Mouse (Mus musculus) MEL (cell line): ENCODE data around the gene Fam122a. TPM values are rescaled to one million over a fixed set of nuclear protein-coding genes. Genes with fewer than 3 reads are reported as not detected.

Experiments used
- DNase-seq: peaks from one replicate; pipeline ENCODE4 v3.0.0; 2011; ENCODE audit warnings: low read depth, low spot score
- H3K27ac ChIP-seq: 2 replicates; pipeline ENCODE4 v1.5.1; 2012; ENCODE audit warnings: low read depth, mild to moderate bottlenecking, control low read depth, low read length, moderate library complexity; ENCODE audit not compliant: control insufficient read depth
- H3K27me3 ChIP-seq, 2 experiments: fragments of 150-350 bp in 1 of 2; sonication (generic) in 1 of 2; 2 replicates each; pipeline ENCODE4 v1.6.1; 2012; ENCODE audit warnings: low read length in 2 of 2, mild to moderate bottlenecking in 2 of 2, improper control_type of control experiment in 1 of 2, moderate library complexity in 1 of 2; ENCODE audit not compliant: insufficient read depth in 2 of 2, control insufficient read depth in 1 of 2
- H3K36me3 ChIP-seq, 2 experiments: 2 replicates each; pipeline ENCODE4 v1.6.1; 2012 to 2014; ENCODE audit warnings: low read length in 2 of 2, improper control_type of control experiment in 1 of 2, inconsistent platforms in 1 of 2, mild to moderate bottlenecking in 1 of 2; ENCODE audit not compliant: insufficient read depth in 2 of 2, control insufficient read depth in 1 of 2
- H3K4me1 ChIP-seq, 2 experiments: fragments of 150-350 bp in 1 of 2; sonication (generic) in 1 of 2; 2 replicates each; pipeline ENCODE4 v1.6.1; 2012; ENCODE audit warnings: low read length in 2 of 2, improper control_type of control experiment in 1 of 2, mild to moderate bottlenecking in 1 of 2; ENCODE audit not compliant: insufficient read depth in 2 of 2, control insufficient read depth in 1 of 2
- H3K4me3 ChIP-seq, 2 experiments: fragments of 150-350 bp in 1 of 2; sonication (generic) in 1 of 2; 2 replicates each; pipeline ENCODE4 v1.5.1; 2012; ENCODE audit warnings: low read depth in 2 of 2, low read length in 2 of 2, mild to moderate bottlenecking in 2 of 2, moderate library complexity in 2 of 2, control low read depth in 1 of 2, improper control_type of control experiment in 1 of 2; ENCODE audit not compliant: control insufficient read depth in 1 of 2, insufficient read depth in 1 of 2
- H3K79me2 ChIP-seq: 2 replicates; pipeline ENCODE4 v1.6.1; 2012; ENCODE audit warnings: mild to moderate bottlenecking, low read length, moderate library complexity; ENCODE audit not compliant: control insufficient read depth, poor library complexity, insufficient read depth
- H3K9ac ChIP-seq: 2 replicates; pipeline ENCODE4 v1.6.1; 2012; ENCODE audit warnings: low read depth, mild to moderate bottlenecking, control low read depth, low read length, moderate library complexity; ENCODE audit not compliant: control insufficient read depth, poor library complexity, severe bottlenecking
- H3K9me3 ChIP-seq: fragments of 150-350 bp; sonication (generic); replicated peaks from 2 replicates; pipeline ENCODE4 v1.6.1; 2012; ENCODE audit warnings: mild to moderate bottlenecking, low read length, improper control_type of control experiment, moderate library complexity; ENCODE audit not compliant: insufficient read depth
- CHD1 ChIP-seq: IDR thresholded peaks from 2 replicates; pipeline ENCODE4 v1.6.1; 2012; ENCODE audit warnings: low read depth, mild to moderate bottlenecking, inconsistent platforms, low read length, improper control_type of control experiment
- CHD2 ChIP-seq: IDR thresholded peaks from 2 replicates; pipeline ENCODE4 v1.6.1; 2011; ENCODE audit warnings: low read length, improper control_type of control experiment
- CTCF ChIP-seq, 3 experiments: IDR thresholded peaks in 2 of 3; conservative IDR thresholded peaks in 1 of 3; 2 replicates each; pipeline ENCODE4 v1.5.1; 2011 to 2012; ENCODE audit warnings: low read length in 3 of 3, low read depth in 2 of 3, mild to moderate bottlenecking in 2 of 3, improper control_type of control experiment in 1 of 3, inconsistent platforms in 1 of 3, mixed read lengths in 1 of 3, moderate library complexity in 1 of 3; ENCODE audit not compliant: control insufficient read depth in 1 of 3, insufficient read depth in 1 of 3, poor library complexity in 1 of 3, severe bottlenecking in 1 of 3
- E2F4 ChIP-seq: IDR thresholded peaks from 2 replicates; pipeline ENCODE4 v1.6.1; 2011; ENCODE audit warnings: low read depth, low read length, improper control_type of control experiment, borderline replicate concordance
- GABPA ChIP-seq: IDR thresholded peaks from 2 replicates; pipeline ENCODE4 v1.6.1; 2012; ENCODE audit warnings: low read depth, mild to moderate bottlenecking, inconsistent platforms, low read length, improper control_type of control experiment, moderate library complexity
- GATA1 ChIP-seq: IDR thresholded peaks from 2 replicates; pipeline ENCODE4 v1.6.1; 2011; ENCODE audit warnings: low read depth, low read length, improper control_type of control experiment
- HCFC1 ChIP-seq: IDR thresholded peaks from 2 replicates; pipeline ENCODE4 v1.6.1; 2012; ENCODE audit warnings: low read depth, mild to moderate bottlenecking, inconsistent platforms, low read length, improper control_type of control experiment, moderate library complexity
- KAT2A ChIP-seq: conservative IDR thresholded peaks from 2 replicates; pipeline ENCODE4 v1.6.1; 2012; ENCODE audit warnings: low read depth, low read length, improper control_type of control experiment, inconsistent platforms
- MAX ChIP-seq: IDR thresholded peaks from 2 replicates; pipeline ENCODE4 v1.6.1; 2011; ENCODE audit warnings: low read length, improper control_type of control experiment
- MAZ ChIP-seq: IDR thresholded peaks from 2 replicates; pipeline ENCODE4 v1.6.1; 2012; ENCODE audit warnings: low read depth, mild to moderate bottlenecking, inconsistent platforms, low read length, improper control_type of control experiment
- MYB ChIP-seq: IDR thresholded peaks from 2 replicates; pipeline ENCODE4 v1.6.1; 2011; ENCODE audit warnings: mild to moderate bottlenecking, low read depth, low read length, improper control_type of control experiment
- MYC ChIP-seq: IDR thresholded peaks from 2 replicates; pipeline ENCODE4 v1.6.1; 2011; ENCODE audit warnings: low read depth, mild to moderate bottlenecking, low read length, improper control_type of control experiment, moderate library complexity
- NELFE ChIP-seq: IDR thresholded peaks from 2 replicates; pipeline ENCODE4 v1.6.1; 2011; ENCODE audit warnings: low read depth, low read length, improper control_type of control experiment
- POLR2AphosphoS2 ChIP-seq: IDR thresholded peaks from 2 replicates; pipeline ENCODE4 v1.6.1; 2011; ENCODE audit warnings: low read length, improper control_type of control experiment
- SIN3A ChIP-seq: IDR thresholded peaks from 2 replicates; pipeline ENCODE4 v1.6.1; 2012; ENCODE audit warnings: low read length, improper control_type of control experiment, inconsistent platforms
- SMC3 ChIP-seq: IDR thresholded peaks from 2 replicates; pipeline ENCODE4 v1.6.1; 2011; ENCODE audit warnings: low read depth, low read length, improper control_type of control experiment
- TBP ChIP-seq: IDR thresholded peaks from 2 replicates; pipeline ENCODE4 v1.8.0; 2011; ENCODE audit warnings: low read depth, low read length, improper control_type of control experiment
- TCF12 ChIP-seq: IDR thresholded peaks from 2 replicates; pipeline ENCODE4 v1.6.1; 2014; ENCODE audit warnings: low read depth, mild to moderate bottlenecking, inconsistent platforms, low read length, improper control_type of control experiment, moderate library complexity
- ZMIZ1 ChIP-seq: IDR thresholded peaks from 2 replicates; pipeline ENCODE4 v1.6.1; 2012; ENCODE audit warnings: low read depth, mild to moderate bottlenecking, inconsistent platforms, low read length, improper control_type of control experiment, moderate library complexity
- ZNF384 ChIP-seq: IDR thresholded peaks from 2 replicates; pipeline ENCODE4 v1.6.1; 2012; ENCODE audit warnings: low read depth, mild to moderate bottlenecking, inconsistent platforms, low read length, improper control_type of control experiment
- polyA plus RNA-seq, 2 experiments: library from polyadenylated mRNA; stranded (reverse) in 1 of 2; unstranded in 1 of 2; fragments of >175 nt in 1 of 2; fragments of >200 nt in 1 of 2; gene quantifications; 2 replicates each; pipeline versions ENCODE4 v1.2.1 to v1.2.4; 2012; ENCODE audit warnings: low replicate concordance in 2 of 2, low read depth in 1 of 2; ENCODE audit not compliant: insufficient read length in 2 of 2, insufficient read depth in 1 of 2, missing spikeins in 1 of 2
- total RNA-seq: library from RNA; depleted of rRNA; stranded (reverse); fragments of 300-350 nt; gene quantifications from 2 replicates; pipeline ENCODE4 v1.2.3, GENCODE M21; 2012

Gene Fam122a
- total and polyA plus RNA-seq, 3 experiments, result 4.5 to 38.4 TPM; not detected in 1

- Histone ChIP-seq H3K4me1 (peaks cover 0 to 4% of the 10 kb centered on the region in 2 experiments; a peak in 2 of 4 replicates), H3K27me3 (no peaks in the 10 kb centered on the region), H3K9me3 (no peaks in the 10 kb centered on the region), H3K4me3 (no peak overlapping the region), H3K79me2 (no peaks in the 10 kb centered on the region), H3K9ac (no peak overlapping the region), H3K27ac (no peak overlapping the region), H3K36me3 (no peaks in the 10 kb centered on the region)
- no peak for DNase-seq
- TF ChIP-seq CHD1 (no peak), SIN3A (no peak), ZMIZ1 (no peak), GATA1 (no peak), CTCF (IDR thresholded peaks at IDR 0.05 in 2 of 3, conservative IDR thresholded peaks at IDR 0.05 in 1 of 3; ENCODE audit: control insufficient read depth in 1 of 3, insufficient read depth in 1 of 3, low read depth in 2 of 3, low read length in 3 of 3, poor library complexity in 1 of 3, severe bottlenecking in 1 of 3) (no peak), MAX (no peak), CHD2 (no peak), NELFE (no peak), SMC3 (no peak), MYB (no peak), KAT2A (no peak), E2F4 (no peak), HCFC1 (no peak), ZNF384 (no peak), TCF12 (no peak), TBP (no peak)
Measured at GRCm38 (mm10) chr19:24432447-24432846, 44.7 kb downstream of the Fam122a start.

- TF ChIP-seq POLR2AphosphoS2 (no peak), MAZ (no peak), MYC (no peak), GABPA (no peak), TBP (no peak)
- Histone ChIP-seq H3K27ac (no peak overlapping the region), H3K27me3 (no peaks in the 10 kb centered on the region), H3K4me1 (peaks cover 0 to 4% of the 10 kb centered on the region in 2 experiments; a peak in 2 of 4 replicates), H3K9me3 (no peaks in the 10 kb centered on the region), H3K4me3 (no peak overlapping the region), H3K79me2 (no peaks in the 10 kb centered on the region), H3K9ac (no peak overlapping the region), H3K36me3 (no peaks in the 10 kb centered on the region)
- no peak for DNase-seq
Measured at GRCm38 (mm10) chr19:24431381-24431780, 45.8 kb downstream of the Fam122a start.
